Comparison of ENCODE assay signal across 8 mouse cellular contexts in the genomic region with DNA sequence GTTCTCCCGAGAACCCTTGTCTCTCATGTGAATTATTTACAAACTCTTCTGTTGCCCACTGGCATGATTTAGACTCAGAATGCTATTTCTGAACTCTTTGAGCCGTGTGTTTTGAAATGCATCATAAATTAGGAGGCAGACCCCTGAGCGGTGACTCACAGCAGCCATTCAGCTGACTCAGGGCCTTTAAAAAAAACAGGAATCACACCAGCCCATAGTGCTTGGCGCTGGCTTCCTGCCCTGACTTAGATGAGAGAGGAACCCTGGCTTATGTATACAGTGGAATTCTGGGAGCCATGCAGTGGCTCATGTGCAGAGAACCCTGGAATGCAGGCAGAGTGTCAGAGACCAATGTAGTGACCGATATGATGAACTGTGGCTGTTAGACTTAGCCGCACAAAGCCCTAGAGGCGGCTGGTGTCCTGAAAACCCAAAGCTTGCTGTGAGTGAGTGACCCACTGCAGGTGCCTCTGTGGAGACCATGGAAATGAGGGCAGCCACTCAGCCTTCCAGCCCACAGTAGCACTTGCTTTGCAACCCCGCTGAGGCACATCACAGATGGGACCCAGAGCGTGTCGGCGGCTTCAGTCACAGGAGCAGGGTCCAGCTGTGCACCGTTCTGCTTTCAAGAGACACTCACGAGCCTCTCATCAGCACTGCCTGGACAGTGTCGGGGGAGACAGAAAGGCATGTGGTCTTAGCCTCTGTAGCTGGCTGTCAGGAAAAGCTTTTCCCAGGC.
DNase-seq lines count a peak whose midpoint lies in the region; ATAC-seq and TF ChIP-seq lines count a peak whose summit lies in the region.

No protein-coding gene starts in this region.

- DNase-seq in neural tube, embryonic 11.5 days (ENCODE audit: low spot score), result peak; percentile 70
- DNase-seq in neural tube, embryonic 10.5 days (ENCODE audit: extremely low spot score, low spot score), result no peak
- DNase-seq in forebrain, embryonic 14.5 days (ENCODE audit: low spot score), result no peak
- no peak for DNase-seq in hindbrain, postnatal 0 days (ENCODE audit: low spot score)

- WGBS in neural tube, embryonic 11.5 days, result 25% methylated on average over 14 of the region's 14 CpGs
- WGBS in forebrain, embryonic 14.5 days, result 53% methylated on average over 14 of the region's 14 CpGs
- 21% methylated on average over 14 of the region's 14 CpGs for WGBS in hindbrain, postnatal 0 days
- 26% methylated on average over 14 of the region's 14 CpGs for WGBS in limb, embryonic 15.5 days
- WGBS in neural tube, embryonic 14.5 days, result 11% methylated on average over 14 of the region's 14 CpGs

- no peak overlapping the region for H3K4me2 ChIP-seq in neural tube, embryonic 11.5 days (ENCODE audit: low read depth)
- no peak overlapping the region for H3K4me2 ChIP-seq in forebrain, embryonic 14.5 days (ENCODE audit: low read length)
- no peak overlapping the region for H3K4me2 ChIP-seq in hindbrain, postnatal 0 days (ENCODE audit: low read depth, low read length)
- H3K4me2 ChIP-seq in limb, embryonic 15.5 days, result no peak overlapping the region
- H3K4me2 ChIP-seq in neural tube, embryonic 14.5 days (ENCODE audit: low read depth, low read length), result no peak overlapping the region

- H3K4me3 ChIP-seq in neural tube, embryonic 11.5 days (ENCODE audit: low read depth, low read length), result no peak overlapping the region
- no peak overlapping the region for H3K4me3 ChIP-seq in forebrain, embryonic 14.5 days (ENCODE audit: low read depth, low read length)
- no peak overlapping the region for H3K4me3 ChIP-seq in hindbrain, postnatal 0 days (ENCODE audit: low read length)
- H3K4me3 ChIP-seq in limb, embryonic 15.5 days, result no peak overlapping the region
- no peak overlapping the region for H3K4me3 ChIP-seq in neural tube, embryonic 14.5 days (ENCODE audit: low read depth, low read length)

- peaks cover 66% of the 10 kb centered on the region for H3K4me1 ChIP-seq in neural tube, embryonic 11.5 days (ENCODE audit: control insufficient read depth, insufficient read depth, low read length)
- peaks cover 10% of the 10 kb centered on the region for H3K4me1 ChIP-seq in forebrain, embryonic 14.5 days (ENCODE audit: control insufficient read depth, insufficient read depth, low read length)
- H3K4me1 ChIP-seq in hindbrain, postnatal 0 days (ENCODE audit: insufficient read depth, low read length), result peaks cover 20% of the 10 kb centered on the region
- peaks cover 59% of the 10 kb centered on the region for H3K4me1 ChIP-seq in limb, embryonic 15.5 days
- H3K4me1 ChIP-seq in neural tube, embryonic 14.5 days (ENCODE audit: control insufficient read depth, insufficient read depth, low read length), result peaks cover 66% of the 10 kb centered on the region

- TF ChIP-seq CTCF in hindbrain, postnatal 0 days (IDR thresholded peaks at IDR 0.05; ENCODE audit: low read depth), result no peak

- H3K9me3 ChIP-seq in neural tube, embryonic 11.5 days (ENCODE audit: control insufficient read depth, low read length), result no peaks in the 10 kb centered on the region
- no peaks in the 10 kb centered on the region for H3K9me3 ChIP-seq in forebrain, embryonic 14.5 days (replicated peaks; ENCODE audit: control insufficient read depth, low read length)
- H3K9me3 ChIP-seq in hindbrain, postnatal 0 days (ENCODE audit: low read length), result no peaks in the 10 kb centered on the region
- H3K9me3 ChIP-seq in limb, embryonic 15.5 days, result no peaks in the 10 kb centered on the region
- no peaks in the 10 kb centered on the region for H3K9me3 ChIP-seq in neural tube, embryonic 14.5 days (ENCODE audit: control insufficient read depth, low read length)

- H3K27ac ChIP-seq in neural tube, embryonic 11.5 days (ENCODE audit: low read depth, low read length), result peak overlapping the region; percentile 54
- 0 out of 2 replicates have a peak overlapping the region, but pooled peaks have one; percentile 21 for H3K27ac ChIP-seq in forebrain, embryonic 14.5 days (ENCODE audit: low read depth, low read length)
- H3K27ac ChIP-seq in hindbrain, postnatal 0 days, result peak overlapping the region; percentile 52; the same call in 1 of the 2 replicates
- peak overlapping the region; percentile 39 for H3K27ac ChIP-seq in limb, embryonic 15.5 days
- peak overlapping the region; percentile 67 for H3K27ac ChIP-seq in neural tube, embryonic 14.5 days (ENCODE audit: low read depth, low read length)

- no peak overlapping the region for H3K9ac ChIP-seq in neural tube, embryonic 11.5 days (ENCODE audit: low read length)
- no peak overlapping the region for H3K9ac ChIP-seq in forebrain, embryonic 14.5 days (ENCODE audit: low read length)
- 0 out of 2 replicates have a peak overlapping the region, but pooled peaks have one; percentile 28 for H3K9ac ChIP-seq in hindbrain, postnatal 0 days (replicated peaks; ENCODE audit: low read length)
- H3K9ac ChIP-seq in limb, embryonic 15.5 days, result no peak overlapping the region
- peak overlapping the region; percentile 16; the same call in 1 of the 2 replicates for H3K9ac ChIP-seq in neural tube, embryonic 14.5 days (replicated peaks; ENCODE audit: low read depth, low read length)

- no peaks in the 10 kb centered on the region for H3K27me3 ChIP-seq in neural tube, embryonic 11.5 days (ENCODE audit: control insufficient read depth, insufficient read depth, low read length)
- no peaks in the 10 kb centered on the region for H3K27me3 ChIP-seq in forebrain, embryonic 14.5 days (replicated peaks; ENCODE audit: control insufficient read depth, insufficient read depth, low read length)
- H3K27me3 ChIP-seq in hindbrain, postnatal 0 days (ENCODE audit: insufficient read depth, low read length), result no peaks in the 10 kb centered on the region
- H3K27me3 ChIP-seq in limb, embryonic 15.5 days, result no peaks in the 10 kb centered on the region
- no peaks in the 10 kb centered on the region for H3K27me3 ChIP-seq in neural tube, embryonic 14.5 days (ENCODE audit: control insufficient read depth, insufficient read depth, low read length)

- 0 out of 2 replicates have a peak, but pooled peaks have one; percentile 27 for ATAC-seq in neural tube, embryonic 11.5 days (ENCODE audit: insufficient read depth, low FRiP score, low TSS enrichment)
- ATAC-seq in forebrain, embryonic 14.5 days, result 0 out of 2 replicates have a peak, but pooled peaks have one; percentile 25
- 0 out of 2 replicates have a peak, but pooled peaks have one; percentile 9 for ATAC-seq in hindbrain, postnatal 0 days
- ATAC-seq in limb, embryonic 15.5 days (ENCODE audit: insufficient number of reproducible peaks, low FRiP score, low TSS enrichment, low read depth), result peak; percentile 48; the same call in 1 of the 2 replicates
- peak; percentile 47; the same call in 1 of the 2 replicates for ATAC-seq in neural tube, embryonic 14.5 days (ENCODE audit: low read depth)
- no peak for ATAC-seq in cerebellum, adult (ENCODE audit: insufficient number of reproducible peaks, low FRiP score, low TSS enrichment)
- ATAC-seq in megakaryocyte progenitor cell, adult 5-6 weeks (replicated peaks; ENCODE audit: poor library complexity), result no peak

- peaks cover 4% of the 10 kb centered on the region; the same call in 1 of the 2 replicates for H3K36me3 ChIP-seq in neural tube, embryonic 11.5 days (ENCODE audit: control insufficient read depth, insufficient read depth, low read length)
- H3K36me3 ChIP-seq in forebrain, embryonic 14.5 days (ENCODE audit: control insufficient read depth, insufficient read depth, low read length), result peaks cover 80% of the 10 kb centered on the region
- peaks cover 23% of the 10 kb centered on the region for H3K36me3 ChIP-seq in hindbrain, postnatal 0 days (ENCODE audit: insufficient read depth, low read length)
- peaks cover 60% of the 10 kb centered on the region for H3K36me3 ChIP-seq in limb, embryonic 15.5 days
- peaks cover 12% of the 10 kb centered on the region for H3K36me3 ChIP-seq in neural tube, embryonic 14.5 days (ENCODE audit: control insufficient read depth, insufficient read depth, low read length)

Comparison
In these comparisons a context has a peak if more than half of its experiments do, and no peak if none do; other contexts are left out.
1. H3K9ac ChIP-seq: peak in hindbrain, postnatal 0 days (single experiment) and neural tube, embryonic 14.5 days (single experiment); none in neural tube, embryonic 11.5 days (single experiment), forebrain, embryonic 14.5 days (single experiment) and limb, embryonic 15.5 days (single experiment).
2. ATAC-seq: peak in neural tube, embryonic 11.5 days (single experiment), forebrain, embryonic 14.5 days (single experiment), hindbrain, postnatal 0 days (single experiment), limb, embryonic 15.5 days (single experiment) and neural tube, embryonic 14.5 days (single experiment); none in cerebellum, adult (single experiment) and megakaryocyte progenitor cell, adult 5-6 weeks (single experiment).
3. Peak in every context shown above with its lines, with median percentiles within 50 percentile points of each other: H3K27ac ChIP-seq.